Mouse (Mus musculus) lung, postnatal 0 days (tissue): ENCODE data around the gene Olfr301. TPM values are rescaled to one million over a fixed set of nuclear protein-coding genes. Genes with fewer than 3 reads are reported as not detected.

Experiments used
- ATAC-seq: fragments of 200-750 bp; cut with Nextera tagmentation; 2 replicates; pipeline ENCODE4 v1.8.0; 2017; ENCODE audit warnings: moderate library complexity
- DNase-seq: peaks from one replicate; pipeline ENCODE4 v3.0.0-alpha.2; 2016; ENCODE audit warnings: low spot score
- H3K27ac ChIP-seq: fragments of 300-500 bp; sonication (generic); 2 replicates; pipeline ENCODE4 v1.5.1; 2014; ENCODE audit warnings: antibody characterized with exemption, mild to moderate bottlenecking, low read length, mixed read lengths
- H3K27me3 ChIP-seq: fragments of 300-500 bp; sonication (generic); replicated peaks from 2 replicates; pipeline ENCODE4 v1.6.1; 2014; ENCODE audit warnings: low read length, mixed read lengths; ENCODE audit not compliant: insufficient read depth
- H3K36me3 ChIP-seq: fragments of 300-500 bp; sonication (generic); 2 replicates; pipeline ENCODE4 v1.6.1; 2014; ENCODE audit warnings: low read length, mixed read lengths; ENCODE audit not compliant: insufficient read depth
- H3K4me1 ChIP-seq: fragments of 300-500 bp; sonication (generic); 2 replicates; pipeline ENCODE4 v1.6.1; 2014; ENCODE audit warnings: antibody characterized with exemption, low read depth, low read length, mixed read lengths; ENCODE audit not compliant: insufficient read depth
- H3K4me2 ChIP-seq: fragments of 300-500 bp; sonication (generic); replicated peaks from 2 replicates; pipeline ENCODE4 v1.6.1; 2014; ENCODE audit warnings: low read depth, mild to moderate bottlenecking, low read length, moderate library complexity, mixed read lengths
- H3K4me3 ChIP-seq: fragments of 300-500 bp; sonication (generic); 2 replicates; pipeline ENCODE4 v1.5.1; 2014; ENCODE audit warnings: low read depth, low read length
- H3K9ac ChIP-seq: fragments of 300-500 bp; sonication (generic); replicated peaks from 2 replicates; pipeline ENCODE4 v1.6.1; 2014; ENCODE audit warnings: low read depth, mild to moderate bottlenecking
- H3K9me3 ChIP-seq: fragments of 300-500 bp; sonication (generic); 2 replicates; pipeline ENCODE4 v1.6.1; 2016; ENCODE audit warnings: low read length, mixed read lengths
- CTCF ChIP-seq: IDR thresholded peaks from 2 replicates; pipeline ENCODE4 v1.5.1; 2016; ENCODE audit warnings: antibody characterized with exemption, mild to moderate bottlenecking
- EP300 ChIP-seq: IDR thresholded peaks from 2 replicates; pipeline ENCODE4 v1.6.1; 2016; ENCODE audit warnings: antibody characterized with exemption, mild to moderate bottlenecking, control low read depth
- WGBS: fragments of 180-500 bp; shearing (Covaris S2); extraction: QIAGEN DNeasy Blood & Tissue Kit; methylation state at CpG from one replicate; pipeline ENCODE4 v1.1.7; 2014; 5-methylcytosine and 5-hydroxymethylcytosine counted together
- polyA plus RNA-seq: library from polyadenylated mRNA; unstranded; fragments of >200 nt; fragmentation: Nextera tagmentation; extraction: Ambion mirVana; gene quantifications from 2 replicates; pipeline ENCODE4 v1.2.1, GENCODE M21; 2015

Olfr301 gene
- polyA plus RNA-seq, result not detected in 2 replicates

GRCm38 (mm10) chr7:86403546-86403945, at the start of gene Olfr301:
TSS of gene Olfr301 (plus strand) at chr7:86403846.
- DNase-seq (no peak), ATAC-seq (no peak)
- Histone ChIP-seq H3K27me3 (no peaks in the 10 kb centered on the region), H3K27ac (no peak within 1 kb of the TSS), H3K4me2 (no peak within 1 kb of the TSS), H3K9me3 (no peaks in the 10 kb centered on the region), H3K4me1 (no peaks in the 10 kb centered on the region), H3K36me3 (no peaks in the 10 kb centered on the region), H3K4me3 (no peak within 1 kb of the TSS), H3K9ac (no peak within 1 kb of the TSS)
- 77% methylated on average over 2 of the region's 2 CpGs for WGBS
- TF ChIP-seq EP300 (no peak), CTCF (no peak)

GRCm38 (mm10) chr7:86366828-86367227, 36.8 kb upstream of the Olfr301 start, which contains the start of gene Olfr305:
TSS of gene Olfr305 (minus strand) at chr7:86366928.
- DNase-seq (no peak), ATAC-seq (no peak)
- Histone ChIP-seq H3K9me3 (no peaks in the 10 kb centered on the region), H3K4me2 (no peak within 1 kb of the TSS), H3K4me3 (no peak within 1 kb of the TSS), H3K27me3 (no peaks in the 10 kb centered on the region), H3K9ac (no peak within 1 kb of the TSS), H3K27ac (no peak within 1 kb of the TSS), H3K36me3 (no peaks in the 10 kb centered on the region), H3K4me1 (no peaks in the 10 kb centered on the region)
- TF ChIP-seq CTCF (no peak), EP300 (no peak)
- 77% methylated on average over 1 of the region's 1 CpGs for WGBS

GRCm38 (mm10) chr7:86385769-86386168, 17.9 kb upstream of the Olfr301 start:
- 68% methylated on average over 3 of the region's 3 CpGs for WGBS
- no peaks in the 10 kb centered on the region for H3K9me3 ChIP-seq
- no peak overlapping the region for H3K4me2 ChIP-seq
- H3K27me3 ChIP-seq, result no peaks in the 10 kb centered on the region
- no peak overlapping the region for H3K27ac ChIP-seq
- H3K4me1 ChIP-seq, result no peaks in the 10 kb centered on the region
- H3K9ac ChIP-seq, result no peak overlapping the region
- TF ChIP-seq EP300 (no peak), CTCF (no peak)
- ATAC-seq (no peak), DNase-seq (no peak)
- no peaks in the 10 kb centered on the region for H3K36me3 ChIP-seq
- H3K4me3 ChIP-seq, result no peak overlapping the region

- 44% methylated on average over 1 of the region's 1 CpGs for WGBS
- DNase-seq, result no peak
- no peaks in the 10 kb centered on the region for H3K36me3 ChIP-seq
- no peak within 1 kb of the TSS for H3K4me3 ChIP-seq
- no peak within 1 kb of the TSS for H3K4me2 ChIP-seq
- no peak for ATAC-seq
- no peaks in the 10 kb centered on the region for H3K9me3 ChIP-seq
- H3K4me1 ChIP-seq, result no peaks in the 10 kb centered on the region
- no peak within 1 kb of the TSS for H3K27ac ChIP-seq
- H3K27me3 ChIP-seq, result no peaks in the 10 kb centered on the region
- TF ChIP-seq EP300 (no peak), CTCF (no peak)
- no peak within 1 kb of the TSS for H3K9ac ChIP-seq
Observed at GRCm38 (mm10) chr7:86386558-86386957, 17.1 kb upstream of the Olfr301 start, which contains the start of gene Olfr304. TSS of gene Olfr304 (minus strand) at chr7:86386658.

- no peak for ATAC-seq
- no peaks in the 10 kb centered on the region for H3K4me1 ChIP-seq
- no peak for TF ChIP-seq CTCF
- TF ChIP-seq EP300, result no peak
Observed at GRCm38 (mm10) chr7:86397689-86398088, 6.0 kb upstream of the Olfr301 start, which contains the start of gene Olfr303. TSS of gene Olfr303 (minus strand) at chr7:86397789.

GRCm38 (mm10) chr7:86459621-86460020, 56.0 kb downstream of the Olfr301 start, which contains the start of gene Olfr299:
TSS of gene Olfr299 (plus strand) at chr7:86459921.
- TF ChIP-seq CTCF (no peak), EP300 (no peak)
- ATAC-seq, result no peak

More at GRCm38 (mm10) chr7:86397689-86398088, 6.0 kb upstream of the Olfr301 start, which contains the start of gene Olfr303:
- H3K27me3 ChIP-seq, result no peaks in the 10 kb centered on the region
- H3K9me3 ChIP-seq, result no peaks in the 10 kb centered on the region
- no peak within 1 kb of the TSS for H3K9ac ChIP-seq
- H3K27ac ChIP-seq, result no peak within 1 kb of the TSS
- H3K36me3 ChIP-seq, result no peaks in the 10 kb centered on the region
- DNase-seq, result no peak
- no peak within 1 kb of the TSS for H3K4me2 ChIP-seq
- H3K4me3 ChIP-seq, result no peak within 1 kb of the TSS

More at GRCm38 (mm10) chr7:86459621-86460020, 56.0 kb downstream of the Olfr301 start, which contains the start of gene Olfr299:
- WGBS, result 71% methylated on average over 1 of the region's 1 CpGs
- no peaks in the 10 kb centered on the region for H3K36me3 ChIP-seq
- H3K4me1 ChIP-seq, result no peaks in the 10 kb centered on the region
- no peak within 1 kb of the TSS for H3K4me3 ChIP-seq
- H3K9me3 ChIP-seq, result no peaks in the 10 kb centered on the region
- H3K9ac ChIP-seq, result no peak within 1 kb of the TSS
- no peaks in the 10 kb centered on the region for H3K27me3 ChIP-seq
- no peak for DNase-seq
- no peak within 1 kb of the TSS for H3K27ac ChIP-seq
- H3K4me2 ChIP-seq, result no peak within 1 kb of the TSS

Other genes with a start within 250 kb of the Olfr301 start
- gene Vmn2r75, start 232.1 kb upstream of the Olfr301 start, polyA plus RNA-seq, result not detected in 2 replicates
- gene Vmn2r76, start 157.5 kb upstream of the Olfr301 start, polyA plus RNA-seq, result not detected in 2 replicates
- gene Olfr310, start 126.7 kb upstream of the Olfr301 start, polyA plus RNA-seq, result not detected in 2 replicates
- not detected in 2 replicates for gene Olfr309, start 90.1 kb upstream of the Olfr301 start, polyA plus RNA-seq
- gene Olfr308, start 78.2 kb upstream of the Olfr301 start, polyA plus RNA-seq, result not detected in 2 replicates
- not detected in 2 replicates for gene Olfr307, start 66.3 kb upstream of the Olfr301 start, polyA plus RNA-seq
- not detected in 2 replicates for gene Olfr305, start 36.9 kb upstream of the Olfr301 start, polyA plus RNA-seq
- gene Olfr304, start 17.2 kb upstream of the Olfr301 start, polyA plus RNA-seq, result not detected in 2 replicates
- gene Olfr303, start 6.1 kb upstream of the Olfr301 start, polyA plus RNA-seq, result not detected in 2 replicates
- not detected in 2 replicates for gene Olfr299, start 56.1 kb downstream of the Olfr301 start, polyA plus RNA-seq
- not detected in 2 replicates for gene Olfr298, start 88.6 kb downstream of the Olfr301 start, polyA plus RNA-seq
- gene Olfr297, start 116.1 kb downstream of the Olfr301 start, polyA plus RNA-seq, result not detected in 2 replicates
- gene Olfr295, start 180.0 kb downstream of the Olfr301 start, polyA plus RNA-seq, result not detected in 2 replicates
- gene Olfr294, start 212.8 kb downstream of the Olfr301 start, polyA plus RNA-seq, result not detected in 2 replicates
- gene Olfr293, start 245.2 kb downstream of the Olfr301 start, polyA plus RNA-seq, result not detected in 2 replicates